Mouse (Mus musculus) frontal cortex, postnatal 25 days (tissue): ENCODE results near the gene Syt3.
A peak's percentile ranks its signal among the peaks of the same experiment; 100 is the strongest.

Experiments used
- DNase-seq, 2 experiments: peaks; one replicate each; pipeline ENCODE4 v3.0.0; 2022; ENCODE audit warnings: low spot score in 2 of 2

Gene Syt3

GRCm38 (mm10) chr7:44356590-44357481 lies 27.1 kb upstream of the Syt3 start:
- DNase-seq, result no peak

DNA sequence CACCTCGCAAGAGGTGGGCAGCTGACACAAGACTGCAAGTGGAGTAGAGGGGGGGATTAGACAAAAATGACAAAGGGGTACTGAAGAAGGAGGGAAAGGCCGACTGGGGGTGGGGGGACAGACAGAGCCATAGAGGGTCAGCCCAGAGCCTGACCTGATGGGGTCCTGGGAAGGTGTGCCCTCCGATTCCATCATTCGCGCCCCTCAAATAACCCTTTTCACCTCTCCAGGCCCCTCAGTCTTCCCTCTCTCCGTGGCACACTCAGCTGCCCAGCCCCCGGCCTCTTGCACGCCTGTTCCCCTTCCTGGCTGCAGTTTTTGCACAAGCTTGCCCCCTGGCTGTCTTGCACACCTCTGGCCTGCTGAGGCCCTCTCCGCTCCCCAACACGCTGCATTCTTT lies 26.4 kb upstream of the Syt3 start:
- DNase-seq, result no peak

DNA sequence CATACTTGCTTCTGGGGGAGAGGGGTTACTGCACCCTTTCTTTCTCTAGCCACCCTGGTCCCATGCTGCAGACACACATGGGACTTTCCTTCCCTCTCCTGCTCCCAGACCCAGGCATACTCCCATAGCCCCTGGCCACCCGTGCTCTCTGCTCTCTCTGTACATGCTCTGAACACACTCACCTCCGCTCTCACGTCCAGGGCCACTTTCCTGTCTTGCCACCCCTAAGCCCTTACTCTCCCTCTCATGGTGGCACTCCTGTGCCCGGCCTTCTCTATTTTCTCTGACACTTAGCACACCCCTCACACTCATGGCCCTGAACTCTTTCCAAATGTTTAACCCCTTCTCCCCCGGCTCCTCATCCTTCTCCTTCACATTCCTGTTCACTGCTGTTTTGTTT lies 25.9 kb upstream of the Syt3 start:
- DNase-seq, result no peak

- no peak for DNase-seq
These were observed 24.8 kb upstream of the Syt3 start for GRCm38 (mm10) chr7:44358886-44359654.

DNA sequence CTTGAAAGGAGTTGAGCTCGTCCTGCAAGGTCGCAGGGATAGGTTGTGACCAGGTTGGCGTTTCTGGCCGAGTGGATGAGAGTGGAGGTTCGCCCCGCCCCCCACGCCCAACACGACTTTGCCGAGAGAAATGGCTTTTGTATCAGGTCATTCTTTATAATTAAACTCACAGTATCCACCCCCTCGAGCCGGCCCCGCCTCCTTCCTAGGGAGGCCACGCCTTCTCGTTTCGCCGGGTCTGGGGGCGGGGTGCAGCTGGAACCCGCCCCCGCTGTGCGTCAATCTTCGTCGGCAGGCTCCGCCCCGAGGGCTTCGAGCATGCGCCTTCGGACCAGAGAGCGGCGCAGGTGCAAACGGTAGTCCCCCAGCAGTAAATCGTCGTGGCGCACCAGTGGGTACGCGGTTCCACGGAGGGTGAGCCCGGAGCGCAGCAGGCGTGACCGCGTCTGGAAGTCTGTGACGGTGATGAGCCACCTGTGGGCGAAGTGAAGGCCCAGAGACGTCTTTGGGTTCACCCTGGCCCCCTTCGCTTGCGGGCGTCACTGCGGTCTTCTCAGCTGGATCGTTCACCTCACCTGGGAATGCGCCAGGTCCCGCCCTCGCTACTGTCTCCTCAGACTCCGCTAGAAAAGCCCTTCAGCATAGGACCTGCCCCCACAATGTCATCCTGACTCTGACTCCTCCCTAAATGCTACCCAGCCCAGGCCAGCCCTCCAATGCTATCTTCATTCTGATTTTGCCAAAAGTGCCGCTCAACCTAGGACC lies 23.8 kb upstream of the Syt3 start:
- peak; percentile 90 to 96 for DNase-seq

DNA sequence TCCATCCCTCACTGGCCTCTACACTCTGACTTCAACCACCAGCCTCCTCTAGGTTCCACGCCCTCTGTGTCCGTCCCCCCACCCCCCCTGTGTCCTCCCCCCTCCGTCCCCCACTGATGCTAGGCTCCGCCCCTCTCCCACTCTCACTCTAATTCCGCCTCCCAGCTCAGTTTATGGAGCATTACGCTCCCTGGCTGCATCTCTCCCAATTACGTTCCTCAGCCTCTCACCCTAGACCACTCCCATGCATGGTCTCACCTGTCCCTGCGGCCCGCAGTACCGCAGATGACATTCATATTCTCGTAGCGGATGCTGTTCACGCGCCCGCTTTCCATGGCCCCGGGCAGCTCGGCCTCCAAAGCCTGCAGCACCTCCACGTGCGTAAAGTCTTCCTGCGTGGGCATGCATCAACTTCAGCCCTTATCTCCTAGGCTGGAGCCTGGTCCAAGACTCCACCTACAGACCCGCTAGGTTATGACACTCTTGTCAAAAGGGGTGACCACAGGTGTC lies 23.1 kb upstream of the Syt3 start:
- DNase-seq, result peak in 1 of 2 experiments; percentile 24

DNA sequence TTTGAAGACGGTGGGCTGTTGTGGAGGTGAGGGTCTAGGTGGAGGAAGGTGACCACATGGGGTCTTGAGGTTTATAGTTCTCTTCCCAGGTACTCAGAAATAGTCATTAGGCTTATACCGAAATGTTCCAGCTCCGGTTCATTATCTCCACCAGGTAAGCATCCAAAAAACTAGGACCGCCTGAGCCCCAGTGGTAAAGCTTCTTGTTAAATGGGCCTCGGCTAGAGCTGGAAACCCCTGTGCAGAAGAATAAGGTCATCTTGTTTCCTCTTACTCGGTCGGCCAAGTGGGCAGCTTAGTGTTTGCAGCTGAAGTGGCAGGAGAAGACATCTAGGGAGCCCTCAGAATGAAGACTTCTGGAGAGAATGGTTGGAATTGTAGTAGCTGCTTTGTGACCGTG lies 11.2 kb upstream of the Syt3 start:
- no peak for DNase-seq

DNA sequence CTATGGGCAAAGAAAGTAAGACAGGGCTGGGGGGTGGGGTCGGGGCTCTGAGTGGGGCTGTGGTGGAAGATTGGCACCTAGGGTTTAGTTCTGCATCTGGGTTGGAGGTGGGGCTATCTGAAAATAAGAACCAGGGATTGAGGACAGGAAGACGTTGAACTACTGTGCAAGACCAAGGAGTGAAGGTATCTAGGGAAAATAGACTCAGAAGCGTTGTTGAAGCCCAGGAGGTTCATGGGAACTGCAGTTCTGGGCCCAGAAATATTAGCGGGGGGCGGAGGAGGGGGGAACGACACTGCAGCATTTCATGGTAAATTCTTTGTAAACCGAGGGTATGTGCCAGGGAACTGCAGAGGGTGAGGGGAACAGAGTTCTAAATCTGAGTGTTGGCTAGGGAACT lies 10.4 kb upstream of the Syt3 start:
- no peak for DNase-seq

DNA sequence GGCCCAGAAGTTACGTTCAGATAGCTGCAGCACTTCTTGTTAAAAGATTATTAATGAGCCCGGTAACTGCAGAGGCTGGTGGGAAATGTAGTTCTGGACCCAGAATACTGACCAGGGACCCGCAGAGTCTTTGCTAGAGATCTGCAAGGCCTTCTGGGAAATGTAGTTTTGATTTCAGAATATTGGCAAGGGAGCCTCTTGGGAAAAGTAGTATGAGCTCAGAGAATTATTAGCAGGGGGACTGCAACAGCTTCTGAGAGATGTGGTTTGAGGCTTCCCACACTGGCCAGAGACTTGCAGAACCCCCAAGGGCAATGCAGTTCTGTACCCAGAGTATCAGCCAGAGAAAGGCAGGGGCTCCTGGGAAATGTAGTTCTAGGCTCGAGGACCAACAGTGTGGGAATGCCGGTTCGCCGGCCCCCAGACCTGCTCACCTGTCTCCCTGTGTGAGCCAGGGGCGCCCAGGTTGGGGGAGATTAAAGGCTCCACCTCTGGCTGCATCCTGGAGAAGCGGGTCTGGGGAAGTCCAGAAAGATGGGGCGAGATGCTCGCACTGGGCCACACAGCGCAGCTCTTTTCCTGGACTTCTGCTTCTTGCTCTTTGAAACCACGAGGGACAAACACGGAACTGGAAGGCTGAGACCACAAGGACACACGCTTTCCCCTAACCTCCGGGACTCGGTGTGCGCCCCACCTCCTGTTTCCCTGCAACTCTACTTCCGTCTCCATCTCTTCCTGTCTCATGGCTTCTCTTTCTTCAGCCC lies 9.8 kb upstream of the Syt3 start:
- DNase-seq, result peak in 1 of 2 experiments; percentile 77

GRCm38 (mm10) chr7:44374756-44375155 lies 9.1 kb upstream of the Syt3 start:
- DNase-seq, result no peak

DNA sequence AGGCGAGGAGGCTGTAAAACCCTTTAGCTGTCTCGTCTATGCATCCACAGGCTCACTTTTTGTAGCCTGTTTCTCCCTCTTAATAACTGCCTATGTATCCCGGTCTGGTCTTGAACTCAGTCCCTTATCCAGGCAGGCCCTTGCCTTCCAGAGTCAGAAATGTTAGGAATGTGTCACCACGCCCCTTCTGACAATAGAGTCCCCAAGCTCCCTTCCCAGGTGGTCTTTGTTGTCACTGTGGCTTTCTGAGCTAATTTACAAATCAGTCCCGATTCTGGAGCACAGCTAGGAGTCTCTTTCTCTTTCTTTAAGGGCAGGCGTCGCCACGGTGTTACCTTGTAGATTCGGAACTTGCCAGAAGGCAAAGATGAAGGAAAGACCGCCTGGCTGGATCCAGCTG lies 8.7 kb upstream of the Syt3 start:
- DNase-seq, result no peak

- DNase-seq, result no peak
These were observed 8.1 kb upstream of the Syt3 start for GRCm38 (mm10) chr7:44375793-44376192.

DNA sequence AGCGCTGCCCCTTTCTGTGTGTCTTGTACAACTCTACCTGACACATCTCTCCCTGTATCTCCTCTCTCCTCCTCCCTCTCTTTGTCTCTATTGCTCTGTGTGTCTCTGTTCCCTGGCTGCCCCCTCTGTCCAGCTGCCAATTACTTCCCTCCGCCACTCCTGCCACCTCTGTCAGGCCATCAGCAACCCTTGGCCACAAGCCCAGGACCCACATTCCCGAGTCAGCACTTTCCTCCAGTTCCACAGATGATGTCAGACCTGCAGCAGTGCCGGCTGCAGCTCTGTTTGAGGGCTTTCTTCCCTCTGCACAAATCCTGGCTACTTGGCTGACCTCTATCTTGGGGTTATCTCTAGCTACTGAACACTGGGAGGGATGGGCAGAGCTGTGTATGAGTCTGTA lies 5.6 kb upstream of the Syt3 start:
- no peak for DNase-seq

DNA sequence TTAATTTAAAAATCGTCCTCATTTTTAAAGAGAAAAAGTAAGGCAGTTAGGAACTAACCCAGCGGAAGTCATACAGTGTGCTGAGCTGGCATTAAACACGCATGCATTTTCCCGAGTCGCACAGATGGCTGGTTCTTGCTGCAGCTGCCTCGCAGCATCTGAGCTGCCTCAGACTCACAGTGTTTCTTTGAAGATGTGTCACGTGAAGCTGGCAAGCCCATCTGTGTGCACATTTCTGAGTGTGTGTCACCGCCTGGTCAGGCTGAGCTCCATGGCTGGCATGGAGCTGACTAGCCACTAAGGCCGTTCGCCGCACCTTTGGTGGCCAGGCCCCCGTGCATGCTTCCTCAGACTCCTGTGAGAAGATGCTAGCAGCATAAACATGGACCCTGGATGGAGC lies 1.4 kb upstream of the Syt3 start:
- peak; percentile 59 to 64 for DNase-seq

DNA sequence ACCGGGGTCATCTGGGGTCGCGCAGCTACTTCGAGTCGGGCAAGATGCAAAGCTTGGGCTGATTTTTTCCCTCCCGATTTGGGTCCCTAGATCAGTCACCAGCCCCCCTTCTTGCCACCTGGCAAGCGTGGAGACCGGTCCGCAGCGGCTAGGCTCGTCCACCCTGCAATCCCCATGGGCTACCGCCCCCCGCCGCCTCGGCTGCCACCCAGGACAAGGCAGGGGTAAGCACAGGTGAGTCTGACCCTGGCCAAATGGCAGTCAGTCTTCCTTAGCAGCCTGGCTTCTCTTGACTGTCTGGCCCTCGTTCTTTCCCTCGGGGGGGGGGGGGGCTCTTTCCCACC lies 786 bp downstream of the Syt3 start:
- DNase-seq, result no peak

GRCm38 (mm10) chr7:44385720-44386119 lies 1.8 kb downstream of the Syt3 start, which contains the start of gene 1700008O03Rik:
Gene 1700008O03Rik (minus strand): TSS chr7:44385820.
- no peak for DNase-seq

DNA sequence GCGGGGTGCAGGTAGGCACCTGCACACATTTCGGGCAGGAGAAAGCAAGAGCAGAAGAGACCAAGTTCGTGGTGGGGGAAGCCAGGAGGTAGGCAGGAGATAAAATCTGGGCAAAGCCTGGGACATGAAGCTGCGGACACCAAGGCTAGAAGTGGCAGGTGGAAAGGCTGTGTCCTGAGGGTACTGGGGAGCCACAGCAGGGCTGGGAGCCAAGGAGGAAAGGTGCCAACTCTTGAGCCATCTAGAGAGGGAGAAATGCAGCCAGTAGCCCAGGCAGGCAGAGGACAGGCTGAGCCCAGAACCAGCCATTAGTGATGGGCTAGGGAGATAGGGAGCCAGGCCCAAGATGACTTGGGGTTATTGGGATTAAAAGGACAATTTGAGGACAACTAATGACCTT lies 7.9 kb downstream of the Syt3 start:
- DNase-seq, result no peak

DNA sequence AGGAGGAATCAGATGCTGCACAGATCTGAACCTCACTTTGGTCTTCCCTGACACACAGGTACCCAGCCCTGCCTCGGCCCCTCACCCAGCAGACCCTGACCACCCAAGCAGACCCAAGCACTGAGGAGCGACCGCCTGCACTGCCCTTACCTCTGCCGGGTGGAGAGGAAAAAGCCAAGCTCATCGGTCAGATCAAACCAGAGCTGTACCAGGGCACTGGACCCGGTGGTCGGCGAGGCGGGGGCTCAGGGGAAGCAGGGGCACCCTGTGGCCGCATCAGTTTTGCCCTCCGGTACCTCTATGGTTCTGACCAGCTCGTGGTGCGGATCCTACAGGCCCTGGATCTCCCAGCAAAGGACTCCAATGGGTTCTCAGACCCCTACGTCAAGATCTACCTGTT lies 8.4 kb downstream of the Syt3 start:
- DNase-seq, result no peak

- no peak for DNase-seq
These were observed 9.4 kb downstream of the Syt3 start for GRCm38 (mm10) chr7:44393284-44393683.

- no peak for DNase-seq
These were observed 14.7 kb downstream of the Syt3 start for GRCm38 (mm10) chr7:44398570-44398969.

DNA sequence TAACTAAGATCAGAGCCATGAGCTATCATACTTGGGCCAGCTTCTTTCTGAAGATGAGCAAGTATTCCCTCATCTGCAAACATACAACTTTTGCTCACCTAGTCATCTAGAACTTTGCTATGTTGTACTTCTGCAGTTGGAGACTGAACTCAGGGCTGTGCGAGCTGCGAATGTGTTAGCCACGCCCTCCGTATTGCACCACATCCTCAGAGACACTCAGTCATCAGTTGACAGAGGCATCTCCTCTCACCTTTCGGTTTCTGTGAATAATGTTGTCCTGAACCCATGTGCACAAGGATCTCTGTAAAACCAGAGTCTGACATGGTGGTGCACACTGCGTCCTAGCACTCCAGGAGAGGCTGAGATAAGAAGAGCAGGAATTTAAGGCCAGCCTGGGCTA lies 17.8 kb downstream of the Syt3 start:
- no peak for DNase-seq
